In the genomic region with DNA sequence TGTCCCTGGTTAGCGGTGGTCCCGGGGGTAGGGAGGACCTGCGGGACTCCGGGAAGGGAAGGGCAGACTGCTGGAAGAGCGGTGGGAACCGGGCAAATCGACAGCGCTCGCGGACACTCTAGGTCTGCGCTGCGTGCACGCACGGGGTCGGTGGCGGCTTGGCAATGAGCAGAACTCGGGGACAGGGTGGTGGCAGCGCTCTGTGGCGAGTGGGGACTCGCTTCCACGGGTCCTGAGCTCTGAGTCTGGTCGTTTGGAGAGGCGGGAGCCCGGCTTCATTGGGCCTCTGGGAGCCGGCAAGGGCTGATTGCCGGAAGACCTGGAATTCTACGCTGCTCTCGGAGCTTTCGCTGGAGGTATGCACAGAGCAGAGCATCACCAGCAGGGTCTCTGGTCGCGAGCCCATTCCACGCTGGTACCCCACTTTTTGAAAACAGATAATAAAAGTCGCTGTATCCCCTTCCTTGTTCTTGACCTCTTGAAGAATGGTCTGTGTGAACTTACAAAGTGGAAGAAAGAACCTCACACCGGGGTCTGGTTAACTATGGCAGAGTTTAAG, we compare ENCODE assay signal across 9 mouse cellular contexts. TPM values are rescaled to one million over a fixed set of nuclear protein-coding genes. Genes with fewer than 3 reads are reported as not detected.
A peak's percentile ranks its signal among the peaks of the same experiment; 100 is the strongest.
DNase-seq lines count a peak whose midpoint lies in the region; ATAC-seq and TF ChIP-seq lines count a peak whose summit lies in the region.
"Had no signal": no experiment of that assay in that cellular context is flagged by ENCODE, and none has a peak within 500 bp of the region (broad histone marks: within the 10 kb centered on the region; RNA-seq: fewer than 3 reads in every experiment).

No protein-coding gene starts in this region.

- H3K9me3 ChIP-seq in kidney, embryonic 14.5 days (ENCODE audit: control insufficient read depth, low read length), result no peaks in the 10 kb centered on the region
- H3K9me3 ChIP-seq in hindbrain, embryonic 15.5 days, result no peaks in the 10 kb centered on the region
- no peaks in the 10 kb centered on the region for H3K9me3 ChIP-seq in midbrain, postnatal 0 days (ENCODE audit: low read length)

- DNase-seq in kidney, postnatal 25 days, result no peak
- DNase-seq in embryo, embryonic 9.5 days (ENCODE audit: extremely low spot score), result peak; percentile 54
- no peak for DNase-seq in midbrain, postnatal 0 days (ENCODE audit: low spot score)
- no peak for DNase-seq in layer of hippocampus, adult 9-10 months (ENCODE audit: low spot score)
- DNase-seq in layer of hippocampus, adult 9-11 months, result no peak
- no peak for DNase-seq in ovary, adult 18-20 months (ENCODE audit: low spot score)

- H3K4me3 ChIP-seq in kidney, embryonic 14.5 days (ENCODE audit: low read length), result peak overlapping the region; percentile 17
- H3K4me3 ChIP-seq in hindbrain, embryonic 15.5 days, result 0 out of 2 replicates have a peak overlapping the region, but pooled peaks have one; percentile 3
- peak overlapping the region; percentile 19 for H3K4me3 ChIP-seq in midbrain, postnatal 0 days (ENCODE audit: low read depth, low read length)

- H3K36me3 ChIP-seq in kidney, embryonic 14.5 days (ENCODE audit: control insufficient read depth, insufficient read depth, low read length), result no peaks in the 10 kb centered on the region
- H3K36me3 ChIP-seq in hindbrain, embryonic 15.5 days, result no peaks in the 10 kb centered on the region
- H3K36me3 ChIP-seq in midbrain, postnatal 0 days (ENCODE audit: insufficient read depth, low read length), result no peaks in the 10 kb centered on the region

- H3K27ac ChIP-seq in kidney, embryonic 14.5 days (ENCODE audit: low read depth, low read length), result no peak overlapping the region
- H3K27ac ChIP-seq in hindbrain, embryonic 15.5 days (replicated peaks), result no peak overlapping the region
- no peak overlapping the region for H3K27ac ChIP-seq in midbrain, postnatal 0 days (ENCODE audit: low read depth, low read length)

- peaks cover 10% of the 10 kb centered on the region; the same call in 1 of the 2 replicates for H3K4me1 ChIP-seq in kidney, embryonic 14.5 days (ENCODE audit: control insufficient read depth, insufficient read depth, low read length)
- H3K4me1 ChIP-seq in hindbrain, embryonic 15.5 days (replicated peaks), result peaks cover 33% of the 10 kb centered on the region
- H3K4me1 ChIP-seq in midbrain, postnatal 0 days (ENCODE audit: insufficient read depth, low read length), result no peaks in the 10 kb centered on the region

- ATAC-seq in kidney, embryonic 14.5 days (ENCODE audit: low FRiP score, low TSS enrichment), result no peak
- peak; percentile 35; the same call in 1 of the 2 replicates for ATAC-seq in hindbrain, embryonic 15.5 days (ENCODE audit: low FRiP score, low read depth)
- no peak for ATAC-seq in midbrain, postnatal 0 days (ENCODE audit: low FRiP score)

- no peak for TF ChIP-seq CTCF in midbrain, postnatal 0 days (IDR thresholded peaks at IDR 0.05)

- H3K4me2 ChIP-seq in kidney, embryonic 14.5 days (replicated peaks; ENCODE audit: low read depth, low read length), result no peak overlapping the region; the same call in 1 of the 2 replicates
- peak overlapping the region; percentile 33 for H3K4me2 ChIP-seq in hindbrain, embryonic 15.5 days
- peak overlapping the region; percentile 35 for H3K4me2 ChIP-seq in midbrain, postnatal 0 days (ENCODE audit: low read depth, low read length, poor library complexity, severe bottlenecking)

- WGBS in kidney, embryonic 14.5 days, result under 1% methylated on average over 34 of the region's 34 CpGs
- under 1% methylated on average over 34 of the region's 34 CpGs for WGBS in hindbrain, embryonic 15.5 days
- under 1% methylated on average over 34 of the region's 34 CpGs for WGBS in midbrain, postnatal 0 days

- H3K9ac ChIP-seq in kidney, embryonic 14.5 days (ENCODE audit: low read depth, low read length), result no peak overlapping the region
- no peak overlapping the region for H3K9ac ChIP-seq in hindbrain, embryonic 15.5 days
- no peak overlapping the region for H3K9ac ChIP-seq in midbrain, postnatal 0 days (replicated peaks; ENCODE audit: low read length, poor library complexity, severe bottlenecking)

- H3K27me3 ChIP-seq in kidney, embryonic 14.5 days (ENCODE audit: control insufficient read depth, insufficient read depth, low read length), result peaks cover 94% of the 10 kb centered on the region
- H3K27me3 ChIP-seq in hindbrain, embryonic 15.5 days, result peaks cover 69% of the 10 kb centered on the region
- H3K27me3 ChIP-seq in midbrain, postnatal 0 days (ENCODE audit: insufficient read depth, low read length), result peaks cover 77% of the 10 kb centered on the region

RNA-seq across cellular contexts. Expression of a gene that starts 6.3 kb away (rescaled TPM):
- polyA plus RNA-seq in kidney, embryonic 14.5 days (2014; fragmentation: Nextera tagmentation; extraction: Ambion mirVana), result 0.46 TPM in 1 of 2 replicates, not detected in the other
- not detected in 2 replicates for polyA plus RNA-seq in hindbrain, embryonic 15.5 days (2015; fragmentation: Nextera tagmentation; extraction: Ambion mirVana)
- not detected in 2 replicates for total RNA-seq in midbrain, postnatal 0 days (2014; rRNA removed)
- not detected in 2 replicates for polyA plus RNA-seq in midbrain, postnatal 0 days (2015; fragmentation: Nextera tagmentation; extraction: Ambion mirVana)
- total RNA-seq: MEL had no signal

RNA-seq across cellular contexts. Expression of a gene that starts 43.6 kb away (rescaled TPM):
- 6.5 and 15.0 TPM in 2 replicates for polyA plus RNA-seq in kidney, embryonic 14.5 days (2014; fragmentation: Nextera tagmentation; extraction: Ambion mirVana)
- polyA plus RNA-seq in hindbrain, embryonic 15.5 days (2015; fragmentation: Nextera tagmentation; extraction: Ambion mirVana), result 16.4 and 17.2 TPM in 2 replicates
- total RNA-seq in midbrain, postnatal 0 days (2014; rRNA removed), result 23.2 and 36.3 TPM in 2 replicates
- 13.5 and 15.3 TPM in 2 replicates for polyA plus RNA-seq in midbrain, postnatal 0 days (2015; fragmentation: Nextera tagmentation; extraction: Ambion mirVana)
